Comparison of ENCODE assay signal across 23 mouse cellular contexts in the genomic region with DNA sequence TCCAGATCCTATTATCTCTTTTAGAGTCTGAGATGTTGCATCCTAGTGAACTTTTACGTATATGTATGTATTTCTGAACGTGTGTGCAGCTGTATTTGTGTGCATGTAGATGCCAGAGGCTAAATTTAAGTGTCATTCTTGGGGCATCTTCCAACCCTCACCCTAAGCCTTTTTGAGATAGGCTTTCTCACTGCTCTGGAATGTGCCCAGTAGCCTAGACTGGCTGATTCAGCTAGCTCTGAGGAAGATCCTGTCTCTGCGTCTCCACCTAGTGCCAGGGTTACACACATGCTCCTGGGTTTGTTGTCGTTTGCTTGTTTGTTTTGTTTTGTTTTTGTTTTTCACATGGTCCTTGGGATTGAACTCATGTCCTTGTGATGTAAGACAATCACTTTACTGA. TPM values are rescaled to one million over a fixed set of nuclear protein-coding genes. Genes with fewer than 3 reads are reported as not detected.
"Had no signal": no experiment of that assay in that cellular context is flagged by ENCODE, and none has a peak within 500 bp of the region (broad histone marks: within the 10 kb centered on the region; RNA-seq: fewer than 3 reads in every experiment).

No protein-coding gene starts in this region.

- DNase-seq: gastrocnemius, postnatal 14 days; heart, adult 2 months; heart, postnatal 10 days; heart, postnatal 4 days; kidney, adult 18-20 months; kidney, adult 8-10 months; kidney, postnatal 10 days; kidney, postnatal 25 days; kidney, postnatal 4 days; layer of hippocampus, adult 9-11 months; liver; liver, embryonic 13.5 days; liver, postnatal 0 days had no signal

- H3K27ac ChIP-seq: heart, adult 2 months; hindbrain, embryonic 10.5 days; hindbrain, embryonic 12.5 days; hindbrain, embryonic 14.5 days; intestine, embryonic 15.5 days; left cerebral cortex, adult 2 months; limb, embryonic 10.5 days; limb, embryonic 12.5 days; liver, embryonic 13.5 days; liver, embryonic 15.5 days had no signal

- H3K4me3 ChIP-seq: heart, adult 2 months; heart, embryonic 12.5 days; hindbrain, embryonic 10.5 days; hindbrain, embryonic 12.5 days; intestine, embryonic 15.5 days; left cerebral cortex, adult 2 months; limb, embryonic 10.5 days; limb, embryonic 12.5 days; liver, embryonic 13.5 days; liver, embryonic 15.5 days had no signal

RNA-seq across cellular contexts. Expression of a gene that starts 31.1 kb away (rescaled TPM):
- total RNA-seq: granulocyte monocyte progenitor cell, adult 5-6 weeks had no signal
